Mouse (Mus musculus): Measurements from ENCODE around the gene Ttc28.

The Ttc28 gene

DNA sequence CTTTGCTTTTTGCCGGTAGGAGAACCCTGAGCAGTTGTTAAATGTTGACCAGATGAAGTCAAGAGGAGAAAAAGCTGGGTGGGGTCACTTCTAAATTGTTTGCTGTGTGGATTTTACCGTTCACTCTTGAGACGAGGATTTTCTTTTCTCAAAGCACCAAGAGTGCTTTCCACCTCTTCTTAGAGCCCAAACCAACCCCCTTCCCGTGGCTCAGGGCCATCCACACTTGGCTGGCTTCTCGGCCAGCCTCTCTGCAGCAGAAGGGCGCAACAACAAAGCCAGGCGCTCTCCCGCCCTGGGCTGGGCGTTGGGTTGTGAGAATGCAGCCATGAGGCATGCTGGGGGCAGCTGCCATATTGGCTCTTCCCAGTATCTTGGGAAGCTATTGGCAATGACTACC lies 170.5 kb downstream of the Ttc28 start:
- peak in 1 of 2 experiments; percentile 67 for DNase-seq (ENCODE audit: low spot score in 2 of 2)

DNA sequence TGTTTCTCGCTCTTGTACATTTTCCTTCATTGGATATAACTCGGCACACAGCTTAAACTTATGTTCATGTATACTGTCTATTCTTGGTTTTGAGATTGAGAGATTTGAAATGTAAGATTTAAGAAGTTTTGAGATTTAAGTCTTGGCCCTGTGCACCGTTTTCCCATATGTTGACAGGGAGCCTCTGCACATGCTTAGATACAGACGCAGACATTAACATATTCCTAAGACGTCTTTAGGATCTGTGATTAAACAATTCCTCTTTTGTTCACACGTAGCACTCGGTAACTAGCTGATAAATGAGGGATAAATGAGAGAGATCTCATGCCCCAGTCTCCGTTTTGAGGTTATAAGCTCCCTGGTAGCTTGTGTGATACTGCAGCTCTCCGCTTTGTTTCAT lies 174.8 kb downstream of the Ttc28 start:
- no peak for DNase-seq (ENCODE audit: low spot score in 2 of 2)

DNA sequence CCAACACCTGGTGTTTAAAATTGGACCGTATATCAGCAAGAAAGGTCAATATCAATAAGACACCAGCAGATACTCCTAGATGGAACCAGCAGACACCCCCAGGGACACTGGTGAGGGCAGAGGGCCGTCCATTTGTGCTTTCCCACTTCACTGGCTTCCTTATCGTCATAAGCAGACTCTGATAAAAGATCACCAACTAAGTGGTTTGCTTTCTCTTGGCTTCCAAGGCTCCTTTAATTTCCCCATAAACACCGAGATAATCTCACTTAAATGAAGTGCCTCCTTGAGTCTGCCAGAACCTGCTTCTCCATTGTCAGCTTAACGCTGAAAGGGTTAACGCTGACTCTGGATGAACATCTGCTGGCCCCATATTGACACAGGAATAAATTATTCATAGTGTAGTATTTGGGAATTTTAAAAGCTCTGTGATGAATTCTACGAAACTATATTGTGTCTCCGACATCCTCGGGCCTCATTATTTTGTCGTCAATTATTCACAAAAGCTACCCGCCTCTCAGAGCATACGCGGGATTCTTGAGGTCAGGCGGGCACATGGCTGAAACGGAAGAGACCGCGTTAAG lies 175.3 kb downstream of the Ttc28 start:
- DNase-seq (ENCODE audit: low spot score in 2 of 2), result no peak

DNA sequence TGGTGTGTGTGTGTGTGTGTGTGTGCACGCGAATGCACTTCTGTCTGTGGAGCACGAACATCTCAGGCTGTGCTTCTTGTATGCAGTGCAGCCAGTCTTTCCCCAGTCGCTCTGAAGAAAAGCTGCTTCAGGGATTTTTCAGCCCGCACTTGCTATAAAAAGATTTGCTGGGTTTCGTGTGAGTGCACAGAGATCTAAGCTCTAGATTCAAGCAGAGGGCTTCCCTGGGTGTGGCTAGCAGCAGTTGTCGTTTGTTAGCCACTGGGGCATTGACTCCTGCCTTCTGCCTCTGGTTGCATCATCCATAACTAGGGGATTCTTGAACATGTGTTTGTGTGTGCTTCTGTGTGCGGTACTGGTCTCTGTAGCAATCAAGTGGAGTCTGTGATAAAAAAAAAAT lies 175.9 kb downstream of the Ttc28 start:
- peak; percentile 48 to 62 for DNase-seq (ENCODE audit: low spot score in 2 of 2)

DNA sequence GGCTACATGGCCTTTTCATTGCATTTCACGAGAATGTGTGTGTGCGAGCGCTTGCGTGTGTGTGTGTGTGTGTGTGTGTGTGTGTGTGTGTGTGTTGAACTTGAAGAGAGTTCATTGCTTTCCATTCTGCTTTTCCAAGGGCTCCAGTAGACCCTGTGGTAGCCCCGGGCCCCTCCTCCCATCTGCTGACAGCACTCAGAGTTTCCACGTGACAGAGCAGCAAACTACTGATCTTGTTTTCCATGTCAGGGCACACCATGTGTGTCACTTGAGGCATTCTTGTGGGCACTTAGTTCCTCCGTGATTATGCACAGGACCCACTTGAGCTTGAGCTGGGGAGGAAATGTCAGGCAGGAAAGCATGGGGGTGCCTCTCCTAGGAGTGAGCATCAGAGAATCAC lies 177.5 kb downstream of the Ttc28 start:
- no peak for DNase-seq (ENCODE audit: low spot score in 2 of 2)

DNA sequence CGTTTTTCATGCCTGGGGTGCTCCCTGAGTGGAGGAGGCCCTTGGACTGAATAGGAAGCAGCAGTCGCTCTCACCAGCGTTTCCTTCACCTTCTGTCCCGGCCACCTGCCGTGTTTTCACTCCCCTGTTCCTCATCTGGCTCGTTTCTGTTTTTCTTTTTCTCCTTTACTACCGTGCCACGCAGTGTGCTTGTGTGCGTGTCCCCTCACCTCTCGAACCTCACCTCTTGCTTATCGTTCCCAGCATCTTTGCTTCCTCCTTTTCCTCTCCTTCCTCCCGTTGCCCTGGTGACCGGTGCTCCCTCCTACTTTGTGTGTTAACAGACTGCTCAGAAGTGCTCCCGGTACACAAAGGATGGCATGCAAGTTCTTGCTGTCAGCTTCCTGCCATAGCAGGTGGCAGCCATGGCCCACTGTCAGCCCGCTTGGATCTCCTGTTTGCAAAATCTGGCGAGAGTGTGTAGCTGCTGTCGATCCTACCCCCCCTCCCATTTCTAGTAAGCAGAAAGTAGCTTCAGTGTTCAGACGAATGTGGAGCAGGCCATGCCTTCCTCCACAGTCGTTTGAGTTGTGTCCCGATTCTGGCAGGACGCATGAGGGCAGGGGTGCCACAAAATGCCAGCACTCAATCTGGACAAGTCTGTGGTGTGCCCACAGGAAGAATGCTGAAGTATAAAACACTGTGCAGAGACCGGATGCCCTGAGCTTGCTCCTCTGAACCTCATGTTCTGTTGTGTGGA lies 179.0 kb downstream of the Ttc28 start:
- DNase-seq (ENCODE audit: low spot score in 2 of 2), result peak; percentile 68 to 82

DNA sequence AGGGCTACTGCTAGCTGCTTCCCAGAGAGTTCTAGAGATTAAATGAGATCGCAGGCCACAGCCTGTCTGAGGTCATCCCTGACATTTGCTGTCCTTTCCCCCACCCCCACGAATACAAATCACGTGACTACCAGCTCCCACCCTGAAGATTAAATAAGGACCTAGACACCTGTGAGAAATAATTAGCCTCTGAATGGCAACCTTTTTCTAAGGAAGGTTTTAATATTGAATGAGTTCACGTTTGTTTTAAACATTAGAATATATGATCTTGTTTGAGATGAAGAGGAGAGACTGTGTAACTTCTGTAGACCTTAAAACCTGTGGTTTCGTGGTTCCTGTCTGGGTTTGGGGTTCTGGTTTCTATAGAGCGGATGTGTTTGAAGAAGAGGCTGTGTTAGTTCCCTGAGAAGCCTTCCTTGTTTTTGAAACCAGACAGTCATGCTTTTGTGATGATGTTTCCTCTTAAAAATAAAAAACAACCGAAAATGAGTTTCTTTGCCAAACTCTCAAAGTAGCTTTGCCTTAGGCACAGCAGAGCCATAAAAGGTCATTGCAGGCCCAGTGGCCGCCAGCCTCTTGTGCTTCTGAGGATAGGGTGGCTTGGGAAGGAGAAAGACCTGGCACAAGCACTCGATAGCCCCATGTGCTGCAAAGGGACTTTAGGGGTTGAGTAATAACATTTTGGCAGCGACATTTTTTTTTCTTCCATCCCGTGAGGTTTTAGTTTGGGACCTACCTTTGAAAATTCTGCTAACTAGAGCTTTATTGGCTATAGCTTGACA lies 179.7 kb downstream of the Ttc28 start:
- peak in 1 of 2 experiments; percentile 25 for DNase-seq (ENCODE audit: low spot score in 2 of 2)

DNA sequence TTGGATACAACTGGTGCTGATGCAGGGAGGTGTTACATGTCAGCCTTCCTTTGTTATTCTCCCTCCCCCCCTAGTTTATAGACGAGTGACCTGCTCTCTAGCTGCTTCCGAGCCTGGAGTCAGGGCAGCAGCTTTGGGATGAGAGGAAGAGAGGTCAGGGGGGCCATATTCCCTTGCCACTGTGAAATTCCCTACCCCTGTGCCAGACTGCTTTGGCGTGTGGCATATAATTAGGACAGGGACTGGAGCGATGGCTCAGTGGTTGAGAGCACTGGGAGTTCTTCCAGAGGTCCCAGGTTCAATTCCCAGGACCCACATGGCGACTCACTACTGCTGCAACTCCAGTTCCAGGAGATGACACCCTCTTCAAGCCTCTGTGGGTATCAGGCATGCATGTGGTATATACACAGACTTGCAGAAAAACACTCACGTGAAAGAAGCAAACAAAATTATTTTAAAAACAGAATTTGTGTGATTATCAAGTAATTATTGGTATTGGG lies 180.7 kb downstream of the Ttc28 start:
- peak in 1 of 2 experiments; percentile 17 for DNase-seq (ENCODE audit: low spot score in 2 of 2)

DNA sequence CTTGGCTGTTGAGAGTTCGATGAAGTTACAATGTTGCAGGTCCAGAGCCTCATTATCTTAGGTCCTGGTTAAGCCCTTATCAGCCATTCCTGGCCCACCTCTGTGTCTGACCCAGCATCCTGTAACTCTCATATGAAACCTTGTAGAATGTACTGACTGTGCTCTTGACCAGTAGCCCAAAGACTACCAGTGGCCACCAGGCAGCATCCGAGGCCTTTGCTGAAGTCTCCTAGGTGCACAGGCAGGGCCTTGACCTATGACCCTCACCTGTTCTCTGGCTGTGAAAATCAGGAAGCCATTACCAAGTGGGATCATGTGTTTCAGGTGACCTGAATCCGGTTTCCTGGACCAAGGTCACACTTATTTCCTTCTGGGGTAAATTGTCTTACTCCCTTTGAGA lies 183.6 kb downstream of the Ttc28 start:
- DNase-seq (ENCODE audit: low spot score in 2 of 2), result peak in 1 of 2 experiments; percentile 15

DNA sequence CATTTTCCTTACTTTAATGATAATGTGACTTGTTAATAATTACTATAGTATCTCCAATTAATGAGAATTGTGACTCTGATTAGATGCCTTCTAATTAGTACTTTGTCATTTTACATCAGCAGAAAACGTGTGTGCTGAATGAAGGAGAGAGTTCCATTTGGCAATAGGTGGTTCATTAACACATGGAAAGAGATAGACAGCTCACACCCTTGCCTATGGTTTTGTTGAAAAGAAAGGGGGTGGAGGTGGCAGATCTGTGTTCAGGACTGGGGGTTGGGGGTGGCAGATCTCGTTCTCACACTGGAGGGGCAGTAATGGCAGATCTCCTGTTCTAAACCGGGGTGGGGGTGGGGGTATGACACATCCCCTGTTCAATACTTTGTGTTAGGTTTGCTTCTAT lies 184.4 kb downstream of the Ttc28 start:
- DNase-seq (ENCODE audit: low spot score in 2 of 2), result no peak

DNA sequence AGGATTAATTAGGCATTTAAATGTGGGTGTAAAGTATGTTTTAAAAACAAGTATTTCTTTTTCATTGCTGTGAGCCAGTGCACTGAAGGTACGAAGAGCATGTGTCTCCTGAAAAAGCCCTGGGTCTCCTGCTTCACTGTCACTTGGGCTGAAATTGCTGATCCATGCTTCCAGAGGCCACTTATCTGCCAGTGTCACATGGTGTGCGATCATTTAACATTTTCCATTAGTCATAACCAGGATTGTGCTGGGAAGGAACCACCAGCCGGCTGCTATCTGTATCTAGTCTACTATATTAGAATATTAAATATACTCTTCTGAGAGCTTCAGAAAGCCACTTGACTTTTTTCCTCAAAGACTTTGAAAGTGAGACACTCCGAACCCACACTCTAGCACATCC lies 186.2 kb downstream of the Ttc28 start:
- DNase-seq (ENCODE audit: low spot score in 2 of 2), result no peak

DNA sequence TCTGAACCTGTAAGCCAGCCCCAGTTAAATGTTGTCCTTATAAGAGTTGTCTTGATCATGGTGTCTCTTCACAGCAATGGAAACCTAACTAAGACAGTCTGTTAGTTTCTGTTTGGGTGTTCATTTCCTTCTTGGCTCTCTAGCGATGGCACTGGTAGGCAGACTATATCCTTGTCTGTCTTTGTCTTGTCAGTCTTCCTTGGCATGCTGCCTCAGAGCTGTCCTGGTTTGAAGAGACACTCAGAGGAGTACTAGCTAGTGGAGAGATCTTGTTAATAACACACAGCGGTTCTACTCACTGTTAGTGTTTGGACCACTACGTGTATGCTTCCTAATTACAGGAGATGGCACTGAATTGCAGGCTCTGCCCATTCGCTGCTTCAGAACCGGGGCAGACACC lies 189.9 kb downstream of the Ttc28 start:
- peak in 1 of 2 experiments; percentile 48 for DNase-seq (ENCODE audit: low spot score in 2 of 2)

DNA sequence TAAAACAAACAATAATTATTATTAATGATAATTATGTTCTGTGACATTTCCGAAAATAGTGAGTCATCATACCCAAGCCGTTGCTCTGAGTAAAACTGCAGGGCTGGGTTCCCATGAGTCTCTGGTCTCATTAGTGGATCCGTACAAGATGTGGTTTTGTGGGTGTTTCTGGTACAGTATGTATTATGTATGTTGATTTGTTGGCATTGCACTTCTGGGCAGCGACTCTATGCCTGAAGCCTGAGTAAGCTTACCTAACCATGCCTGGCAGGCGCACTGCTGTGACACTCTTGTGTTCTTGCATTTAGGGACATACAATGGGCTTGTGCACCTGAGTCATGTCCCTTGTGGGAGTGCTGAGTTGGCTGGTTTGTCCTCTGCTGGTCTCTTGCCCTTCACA lies 190.3 kb downstream of the Ttc28 start:
- DNase-seq (ENCODE audit: low spot score in 2 of 2), result peak in 1 of 2 experiments; percentile 19

DNA sequence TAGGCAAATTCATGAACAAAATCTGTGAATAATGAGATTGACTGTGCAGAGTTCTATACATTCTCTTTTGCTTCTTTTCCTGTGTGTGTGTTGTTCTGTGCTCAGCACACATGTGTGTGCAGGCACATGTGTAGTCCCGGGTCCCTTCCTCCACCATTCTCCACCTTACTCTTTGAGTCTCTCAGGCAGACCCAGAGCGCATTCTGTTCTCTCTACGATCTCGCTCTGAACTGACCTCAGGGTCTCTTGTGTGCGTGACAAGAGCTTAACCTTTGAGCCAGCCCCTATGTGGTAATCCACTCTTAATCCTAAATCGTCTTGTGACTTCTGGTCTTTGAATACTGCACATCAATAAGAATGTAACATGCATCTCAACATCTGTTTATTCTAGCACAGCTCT lies 190.8 kb downstream of the Ttc28 start:
- DNase-seq (ENCODE audit: low spot score in 2 of 2), result peak in 1 of 2 experiments; percentile 9

DNA sequence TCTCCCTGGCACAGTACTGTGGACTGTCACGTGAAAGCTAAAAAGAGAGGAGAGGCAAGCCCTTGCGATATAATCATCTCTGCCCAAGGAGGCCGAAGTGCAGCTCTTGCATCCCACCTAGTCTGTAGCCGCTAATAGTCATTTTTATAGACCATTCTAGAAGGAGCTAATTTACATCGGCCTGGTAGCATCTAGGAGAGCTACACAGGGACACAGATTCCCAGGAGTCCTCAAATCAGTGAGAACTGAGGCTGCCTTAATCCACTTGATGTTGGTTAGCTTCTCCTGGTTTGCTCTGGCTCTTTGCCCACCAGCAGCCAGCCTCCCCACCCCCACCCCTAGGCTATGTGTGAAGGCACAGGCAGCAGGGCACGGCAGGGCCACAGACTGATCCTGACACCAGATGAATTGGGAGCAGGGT lies 193.7 kb downstream of the Ttc28 start:
- DNase-seq (ENCODE audit: low spot score in 2 of 2), result peak in 1 of 2 experiments; percentile 18

DNA sequence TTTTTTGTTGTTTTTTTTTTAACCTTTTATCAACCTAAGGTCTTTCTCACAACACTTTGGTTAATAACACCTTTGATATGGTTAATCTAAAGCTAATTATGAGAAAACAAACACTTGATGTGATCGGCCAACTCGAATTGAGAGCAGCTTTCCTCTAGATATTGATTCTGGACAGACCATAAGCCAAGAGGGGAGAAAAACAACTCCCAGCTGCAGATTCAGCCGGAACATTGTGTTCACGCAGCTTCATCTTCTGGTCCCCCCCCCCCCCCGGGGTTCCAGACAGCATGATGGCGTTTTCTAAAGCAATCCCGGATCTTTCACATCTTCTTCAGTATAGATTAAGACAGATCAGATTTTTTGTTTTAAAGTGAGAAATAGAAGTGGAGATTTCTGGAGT lies 194.4 kb downstream of the Ttc28 start:
- peak in 1 of 2 experiments; percentile 14 for DNase-seq (ENCODE audit: low spot score in 2 of 2)

DNA sequence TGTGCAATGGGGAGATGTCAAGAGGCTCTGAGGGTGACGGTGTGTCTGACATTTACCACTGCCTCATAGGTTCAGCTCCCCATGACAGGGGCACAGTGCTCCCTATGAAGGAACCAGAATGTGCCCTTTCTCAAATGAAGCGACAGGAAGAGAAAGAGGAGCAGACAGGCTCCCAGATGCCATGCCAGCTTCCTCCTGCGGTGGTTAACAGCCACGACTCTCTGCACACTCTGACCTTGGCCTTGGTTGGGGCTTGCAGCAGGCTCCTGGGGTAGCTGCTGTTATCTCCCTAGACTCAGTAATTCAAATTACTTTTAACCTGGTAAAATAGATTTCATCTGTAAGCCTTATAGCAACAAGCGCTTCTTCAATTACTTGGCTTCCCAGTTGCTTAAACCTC lies 196.2 kb downstream of the Ttc28 start:
- peak in 1 of 2 experiments; percentile 28 for DNase-seq (ENCODE audit: low spot score in 2 of 2)

DNA sequence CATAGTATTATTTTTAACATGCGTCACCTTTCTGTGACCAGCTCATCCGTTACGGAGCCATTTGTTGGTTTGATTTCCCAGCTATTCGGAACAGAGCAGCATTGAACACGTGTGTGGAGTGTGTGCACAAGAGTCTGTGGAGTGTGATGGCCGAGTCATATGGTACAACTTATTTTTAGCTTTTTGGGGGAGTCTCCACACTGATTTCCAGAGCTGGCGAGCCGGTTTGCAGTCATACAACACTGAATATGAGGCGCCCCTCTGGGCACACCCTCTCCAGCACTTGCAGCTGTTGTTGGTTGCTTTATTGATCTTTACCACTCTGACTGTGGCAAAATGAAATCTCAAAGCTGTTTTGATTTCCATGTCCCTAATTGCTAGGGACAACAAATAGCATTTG lies 197.7 kb downstream of the Ttc28 start:
- peak in 1 of 2 experiments; percentile 18 for DNase-seq (ENCODE audit: low spot score in 2 of 2)

DNA sequence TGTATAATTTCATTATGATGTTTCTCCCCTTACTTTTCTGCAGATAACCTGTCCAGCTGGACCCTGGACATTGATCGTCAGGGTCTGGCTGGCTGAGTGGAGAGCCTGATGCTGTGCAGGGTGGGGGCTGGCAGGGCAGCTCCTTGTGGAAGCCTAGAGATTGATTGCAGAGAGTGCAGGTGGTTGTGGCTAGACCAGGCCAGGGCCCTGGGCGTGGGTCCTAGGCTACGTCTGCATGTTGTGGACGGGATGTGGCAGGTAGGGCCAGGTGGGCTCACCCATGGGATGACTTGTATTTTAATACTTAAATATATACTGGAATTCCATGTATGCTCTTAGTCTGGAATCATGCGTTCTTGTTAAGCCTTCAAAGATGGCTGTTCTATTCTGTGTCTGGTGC lies 201.0 kb downstream of the Ttc28 start:
- no peak for DNase-seq (ENCODE audit: low spot score in 2 of 2)

DNA sequence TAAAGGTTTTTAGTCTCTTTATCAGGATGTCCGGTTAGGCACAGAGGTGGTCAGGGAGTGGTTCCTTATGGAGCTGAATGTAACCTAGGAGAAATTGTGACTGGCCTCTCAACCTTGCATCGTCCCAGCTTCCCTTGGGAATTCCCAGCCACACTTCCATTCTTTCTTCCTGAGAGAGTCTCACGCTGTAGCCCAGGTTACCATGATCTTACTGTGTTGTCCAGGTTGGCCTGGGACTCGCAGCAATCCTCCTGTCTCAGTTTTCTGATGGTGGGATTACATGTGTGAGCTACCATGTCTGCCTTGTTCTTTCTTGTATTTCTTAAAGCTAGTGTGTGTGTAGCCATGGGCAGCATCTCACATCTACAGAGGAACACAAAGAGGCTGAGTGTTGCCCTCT lies 206.2 kb downstream of the Ttc28 start:
- DNase-seq (ENCODE audit: low spot score in 2 of 2), result no peak

DNA sequence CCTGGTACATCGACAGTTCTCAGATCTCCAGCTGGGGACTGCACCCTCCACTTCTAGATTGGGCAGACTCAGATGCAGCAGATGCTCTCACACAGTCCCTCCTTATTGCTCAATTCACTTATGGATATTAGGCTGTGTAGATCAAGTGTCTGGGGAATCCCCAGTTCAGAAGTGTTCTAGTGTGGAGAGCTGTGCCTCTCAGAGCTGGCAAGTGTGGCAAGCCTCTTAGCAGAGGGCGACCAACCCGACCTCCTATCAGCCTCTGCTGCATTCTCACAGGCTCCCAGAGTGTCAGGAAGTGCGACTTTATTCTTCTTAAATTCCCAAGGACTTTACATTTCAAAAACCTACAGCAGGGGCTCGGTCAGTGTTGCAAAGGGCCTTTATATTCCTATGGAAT lies 217.1 kb downstream of the Ttc28 start:
- DNase-seq (ENCODE audit: low spot score in 2 of 2), result no peak

Data from right cerebral cortex, postnatal 10 days (tissue).